Mouse (Mus musculus) hindlimb bud, embryonic 11.5 days (tissue): ENCODE data around the gene Rap1gap.

ENCODE experiments used
- DNase-seq: peaks from one replicate; pipeline ENCODE4 v3.0.0-alpha.2; 2012; ENCODE audit warnings: low read depth, low spot score; ENCODE audit errors: extremely low spot score

Gene Rap1gap

DNA sequence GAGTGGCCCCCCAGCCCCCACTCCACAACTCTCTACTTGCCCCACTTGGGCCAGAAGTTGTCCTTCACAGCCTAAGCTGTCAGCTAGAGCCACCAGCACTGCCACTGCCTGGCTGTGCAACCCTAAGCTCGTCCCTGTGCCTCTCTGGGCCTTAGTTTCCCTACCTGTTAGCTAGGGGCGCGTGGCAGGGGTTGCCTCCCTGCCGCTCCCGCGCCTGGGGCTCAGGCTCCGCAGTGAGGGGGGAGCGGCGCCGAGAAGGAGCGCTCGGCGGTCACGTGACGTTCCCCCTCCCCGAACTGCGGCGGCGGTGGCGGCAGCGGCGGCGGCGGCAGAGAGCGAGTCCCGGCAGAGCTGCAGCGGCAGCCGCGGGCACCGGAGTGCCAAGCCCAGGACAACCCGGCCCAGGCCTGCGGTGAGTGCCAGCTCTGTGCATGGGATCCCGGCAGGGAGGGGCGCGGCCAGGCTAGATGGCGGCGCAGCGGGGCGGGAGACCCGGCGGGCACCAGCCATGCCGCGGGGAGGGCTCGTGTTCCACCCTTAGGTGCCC, at the start of gene Rap1gap:
Rap1gap (plus strand) TSS at position 294 of the 547 bp plus-strand sequence.
- DNase-seq: no peak

DNA sequence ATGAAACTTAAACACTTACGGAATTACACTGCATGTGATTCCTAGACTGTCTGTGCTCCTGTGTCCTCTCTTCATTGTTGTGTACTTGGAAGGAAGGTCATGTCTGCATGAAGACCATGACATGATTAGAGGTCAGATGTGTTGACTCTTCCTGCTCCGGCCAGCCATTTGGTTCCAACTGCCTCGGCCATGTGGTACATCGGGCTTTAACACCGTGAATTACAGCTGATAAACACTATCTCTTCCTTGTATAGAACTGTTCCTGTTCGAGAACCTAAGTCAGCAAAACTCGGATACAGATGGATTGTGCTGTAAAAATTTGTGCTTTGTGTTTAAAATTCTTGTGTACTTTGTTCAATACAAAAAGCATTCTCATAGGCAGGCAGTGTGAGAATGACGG, 41.7 kb upstream of the Rap1gap start:
- DNase-seq: no peak

DNA sequence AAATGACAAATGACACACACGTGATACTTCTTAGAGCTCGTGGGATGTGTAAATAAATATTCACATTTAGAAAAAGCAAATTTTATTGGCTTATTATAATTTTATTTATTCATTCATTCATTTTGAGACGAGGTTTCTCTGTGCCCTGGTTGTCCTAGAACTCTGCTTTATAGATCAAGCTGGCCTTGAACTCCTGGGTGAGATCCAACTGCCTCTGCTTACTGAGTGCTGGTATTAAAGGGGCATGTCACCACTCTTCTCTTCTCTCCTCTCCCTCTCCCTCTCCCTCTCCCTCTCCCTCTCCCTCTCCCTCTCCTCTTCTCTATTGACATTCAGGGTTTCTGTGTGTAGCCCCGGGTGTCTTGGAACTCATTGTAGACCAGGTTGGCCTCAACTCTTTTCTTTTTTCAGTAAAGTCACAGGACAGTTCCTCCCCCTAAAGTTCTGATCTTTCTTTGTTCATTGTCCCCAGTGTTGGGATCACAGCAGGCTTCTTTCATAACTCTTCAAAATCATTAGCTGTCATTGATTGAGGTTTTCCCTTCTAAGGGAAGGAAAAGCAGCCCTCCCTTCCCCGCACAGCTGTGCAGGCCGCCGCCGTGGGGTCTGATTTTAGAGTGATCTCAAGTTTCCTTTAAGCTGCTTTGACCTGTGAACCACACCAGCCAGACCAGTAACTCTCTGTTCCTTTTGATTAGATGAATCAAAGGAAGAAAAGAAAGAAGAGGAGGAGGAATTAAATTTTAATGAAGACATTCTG, 36.9 kb upstream of the Rap1gap start:
- no peak for DNase-seq

DNA sequence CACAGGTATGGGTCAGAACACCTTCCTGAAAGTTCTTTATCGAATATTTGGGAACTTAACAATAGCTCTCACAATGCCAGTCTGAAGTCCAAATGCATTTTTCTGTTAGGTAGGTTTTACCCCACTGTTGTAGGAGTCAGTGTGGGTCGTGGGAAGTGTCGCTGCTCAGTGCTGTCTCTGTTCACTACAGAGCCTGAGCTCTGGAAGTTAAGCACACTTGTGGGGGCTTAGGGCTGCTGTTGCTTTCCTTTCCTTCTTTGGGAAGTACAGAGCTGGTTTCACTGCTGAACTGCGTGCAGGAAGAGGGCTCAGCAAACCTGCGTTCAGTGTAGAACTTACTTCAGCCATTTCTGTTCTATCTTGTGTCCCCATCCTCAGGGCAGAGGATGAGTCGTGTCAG, 36.1 kb upstream of the Rap1gap start:
- DNase-seq: no peak

DNA sequence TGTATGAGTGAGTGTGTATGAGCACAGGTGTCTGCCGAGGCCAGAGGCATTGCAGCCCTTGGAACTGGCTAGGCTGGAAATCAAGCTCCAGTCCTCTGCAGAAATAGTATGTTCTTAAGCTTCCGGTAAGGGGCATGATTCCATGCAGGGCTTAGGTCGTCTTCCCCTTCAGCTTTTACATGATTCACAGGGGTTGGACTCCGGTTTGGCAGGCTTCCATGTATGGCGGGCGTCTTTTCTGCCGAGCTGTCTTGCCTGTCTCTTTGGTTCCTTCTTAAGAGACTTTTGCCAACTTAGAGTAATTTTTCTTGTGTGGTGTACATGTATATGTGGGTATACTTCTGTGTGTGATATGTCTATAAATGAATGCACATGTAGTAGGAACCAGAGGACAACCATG, 35.2 kb upstream of the Rap1gap start:
- DNase-seq: no peak

DNA sequence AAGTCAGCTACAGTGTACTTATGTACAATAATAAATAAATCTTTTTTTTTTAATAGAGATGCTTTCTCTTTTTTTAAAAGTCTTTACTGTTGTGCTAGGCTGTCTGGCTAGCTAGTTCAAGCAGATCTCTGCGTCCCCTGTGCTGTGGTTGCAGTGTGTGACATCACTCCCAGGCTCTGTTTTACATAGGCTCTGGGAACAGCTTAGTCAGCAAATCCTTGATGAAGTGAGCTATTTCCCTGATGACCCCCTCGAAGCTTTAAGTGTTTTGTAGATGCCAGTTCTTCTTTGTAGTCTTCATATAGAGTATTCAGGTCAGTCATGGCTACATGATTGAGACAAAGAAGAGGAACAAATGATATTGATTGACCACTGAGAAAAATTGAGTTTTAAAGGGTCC, 34.4 kb upstream of the Rap1gap start:
- DNase-seq: no peak

DNA sequence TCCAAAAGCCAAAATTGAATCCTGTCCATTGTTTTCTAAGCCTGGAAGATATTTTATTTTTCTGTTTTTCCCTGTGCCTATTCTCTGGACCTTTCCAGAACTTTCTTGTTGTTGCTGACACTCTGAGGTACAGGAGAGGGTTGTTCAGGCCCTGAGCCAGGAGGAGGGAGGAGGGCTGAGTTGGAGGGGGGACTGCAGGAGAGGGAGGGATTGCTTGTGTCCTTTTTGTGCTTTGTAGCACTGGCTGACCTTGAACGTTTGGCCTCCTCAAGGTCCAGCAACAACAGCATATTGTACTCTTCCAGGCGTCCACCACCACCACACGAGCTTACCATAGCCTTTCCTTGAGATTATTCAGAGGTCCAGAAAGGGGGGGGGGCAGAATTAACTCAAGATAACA, 32.9 kb upstream of the Rap1gap start:
- DNase-seq: no peak

DNA sequence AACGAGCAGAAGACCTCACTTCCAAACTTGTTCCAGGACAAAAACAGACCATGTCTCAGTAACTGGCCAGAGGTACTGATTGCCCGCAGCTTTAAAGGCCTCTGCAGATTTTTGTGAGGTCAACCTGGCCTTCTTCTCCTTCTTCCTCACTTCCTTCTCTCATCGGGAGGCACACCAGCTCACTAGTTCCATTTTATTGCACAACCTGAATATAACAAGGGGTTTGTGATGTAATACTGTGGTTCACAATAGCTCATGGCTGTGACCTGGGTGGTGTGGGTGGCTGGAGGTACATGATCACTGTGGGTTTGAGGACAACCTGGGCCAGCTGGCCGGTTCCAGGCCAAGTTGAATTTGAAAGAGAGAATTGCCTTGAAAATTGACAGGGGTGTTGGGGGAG, 31.1 kb upstream of the Rap1gap start:
- no peak for DNase-seq

DNA sequence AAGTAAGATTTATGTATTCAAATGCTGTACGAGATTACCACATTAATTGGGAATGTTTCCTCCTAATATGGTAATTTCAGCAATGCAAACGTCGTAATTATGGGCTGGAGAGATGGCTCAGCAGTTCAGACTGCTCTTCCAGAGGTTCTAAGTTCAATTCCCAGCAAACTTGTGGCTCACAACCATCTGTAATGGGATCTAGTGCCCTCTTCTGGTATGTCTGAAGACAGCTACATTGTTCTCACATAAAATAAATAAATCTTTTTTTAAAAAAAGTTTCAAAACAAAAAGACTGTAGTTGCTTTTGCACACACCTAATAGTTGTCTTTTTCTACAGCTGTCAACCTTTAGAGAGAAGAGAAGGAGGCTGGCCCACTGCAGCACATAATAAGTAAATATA, 27.9 kb upstream of the Rap1gap start:
- no peak for DNase-seq

DNA sequence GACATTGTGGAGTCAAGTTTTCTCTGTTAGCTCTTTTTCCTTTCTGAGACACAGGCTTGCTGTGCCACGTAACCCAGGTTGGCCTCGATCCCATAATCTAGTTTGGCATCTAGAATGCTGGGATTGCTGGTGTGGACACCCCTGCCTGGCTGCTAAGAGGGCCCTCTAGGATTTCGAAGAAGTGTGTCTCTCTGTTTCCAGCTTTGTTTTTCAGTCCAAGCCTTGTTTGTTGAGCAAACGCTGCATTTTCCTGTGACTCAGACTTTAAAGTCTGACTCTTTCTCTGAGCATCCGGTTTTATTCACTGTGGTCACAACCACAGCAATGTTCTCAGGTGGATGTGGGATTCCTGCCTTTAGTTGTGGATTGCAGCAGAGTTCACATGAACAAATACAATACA, 23.0 kb upstream of the Rap1gap start:
- DNase-seq: no peak

DNA sequence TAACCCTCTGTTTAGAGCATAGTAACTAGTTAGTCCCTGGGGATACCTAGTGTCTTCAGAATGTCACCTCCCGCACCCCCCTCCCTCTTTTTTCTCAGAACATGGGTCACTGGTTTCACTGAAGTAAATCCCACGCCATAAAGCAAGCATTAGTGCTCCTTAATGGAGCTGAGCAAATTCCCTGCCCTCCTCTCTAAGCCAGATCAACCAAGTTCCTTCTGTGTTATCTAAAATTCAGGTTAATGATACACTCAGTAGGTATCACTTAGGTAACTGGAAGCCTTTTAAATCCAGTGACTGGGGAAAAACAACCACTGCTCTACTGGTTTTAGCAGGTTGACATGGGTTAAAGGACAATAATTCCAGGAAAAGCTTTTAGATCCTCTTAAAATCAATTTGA, 22.4 kb upstream of the Rap1gap start:
- DNase-seq: no peak

DNA sequence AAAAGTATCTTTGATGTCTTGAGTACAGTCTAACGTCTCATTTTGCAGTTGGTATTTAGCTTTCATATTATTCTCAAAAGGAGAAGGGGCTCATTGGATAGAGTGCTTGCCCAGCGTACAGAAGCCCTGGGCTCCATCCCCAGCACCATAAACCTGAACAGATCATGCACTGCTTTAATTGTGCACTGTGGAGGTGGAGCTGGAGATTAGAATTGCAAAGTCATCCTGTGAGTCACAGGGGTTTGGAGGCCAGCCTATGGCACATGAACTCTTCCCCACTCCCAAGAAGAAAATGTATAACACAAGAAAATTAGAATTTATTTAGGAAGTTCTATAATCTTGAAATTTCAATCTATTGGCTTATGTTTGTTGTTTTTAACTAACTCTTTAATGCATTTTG, 21.1 kb upstream of the Rap1gap start:
- DNase-seq: no peak

DNA sequence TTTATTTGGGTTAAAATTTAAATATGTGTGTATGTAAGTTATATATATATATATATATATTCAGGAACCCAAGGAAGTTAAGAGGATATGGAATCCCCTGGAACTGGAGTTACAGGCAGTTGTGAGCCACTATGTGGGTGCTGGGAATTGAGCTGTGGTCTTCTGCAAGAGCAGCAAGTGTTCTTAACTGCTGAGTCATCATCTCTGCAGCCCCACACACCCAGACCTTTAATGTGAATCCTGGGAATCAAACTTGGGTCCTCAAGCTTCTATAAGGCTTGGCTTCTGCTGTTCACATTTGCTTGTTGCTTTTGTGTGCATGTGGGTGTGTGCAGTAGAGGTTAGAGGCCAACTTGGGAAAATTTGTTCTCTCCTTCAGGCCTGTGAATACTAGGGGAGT, 18.3 kb upstream of the Rap1gap start:
- no peak for DNase-seq

DNA sequence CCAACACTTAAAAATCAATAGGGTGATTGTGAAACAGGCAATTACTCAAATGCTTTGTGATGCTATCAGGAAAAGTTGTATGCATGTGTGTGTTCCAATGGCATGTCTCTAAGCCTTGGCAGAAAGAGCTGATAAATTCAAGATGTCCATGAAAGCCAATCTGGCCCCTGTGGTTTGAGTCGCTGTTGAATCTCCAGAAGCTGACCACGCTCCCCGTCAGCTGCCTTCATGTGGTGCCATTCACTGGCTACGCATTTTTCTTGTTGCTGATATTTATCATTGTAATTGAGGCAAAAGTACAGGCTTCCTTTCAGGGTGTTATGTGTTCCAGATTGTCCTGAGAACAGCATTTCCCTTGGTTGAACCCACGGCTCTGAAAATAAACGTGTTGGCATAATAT, 16.9 kb upstream of the Rap1gap start:
- no peak for DNase-seq

DNA sequence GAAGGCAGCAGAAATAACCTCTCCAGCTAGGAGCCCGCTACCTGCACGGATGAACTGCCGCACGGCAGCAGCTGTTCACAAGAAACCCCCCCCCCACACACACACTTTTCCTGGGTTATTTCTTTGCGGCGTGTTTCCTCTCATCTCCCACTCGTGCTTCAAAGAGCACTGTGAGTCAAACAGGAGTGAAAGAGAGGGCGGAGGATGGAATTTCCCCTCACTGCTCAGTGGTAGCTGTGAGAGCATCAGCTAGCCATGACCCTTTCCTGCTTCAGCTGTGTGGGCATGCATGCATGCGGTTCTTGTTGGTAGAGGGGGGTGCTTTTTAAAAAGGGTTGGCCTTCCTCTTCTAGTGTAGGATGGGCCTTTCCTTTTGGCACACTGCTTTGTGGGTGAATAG, 16.3 kb upstream of the Rap1gap start:
- DNase-seq: no peak

DNA sequence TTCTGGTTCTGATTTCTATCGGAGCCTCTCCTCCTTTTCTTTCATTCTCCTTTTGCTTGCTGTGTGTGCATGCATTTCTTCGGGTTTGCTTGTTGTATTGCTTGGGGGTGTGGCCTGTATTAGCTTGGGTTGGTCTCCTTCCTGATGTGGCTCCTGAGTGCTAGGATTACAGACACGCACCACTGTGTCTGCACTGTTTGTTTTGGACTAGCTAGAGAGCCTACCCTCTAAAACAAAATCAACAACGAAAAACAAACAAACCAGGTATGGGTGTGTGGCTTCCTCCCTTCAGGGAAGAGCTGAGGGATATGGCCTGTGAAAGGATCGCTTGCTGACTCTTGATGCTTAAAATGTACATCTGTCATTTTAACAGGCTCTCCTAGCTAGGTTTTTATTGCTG, 13.6 kb upstream of the Rap1gap start:
- DNase-seq: no peak

DNA sequence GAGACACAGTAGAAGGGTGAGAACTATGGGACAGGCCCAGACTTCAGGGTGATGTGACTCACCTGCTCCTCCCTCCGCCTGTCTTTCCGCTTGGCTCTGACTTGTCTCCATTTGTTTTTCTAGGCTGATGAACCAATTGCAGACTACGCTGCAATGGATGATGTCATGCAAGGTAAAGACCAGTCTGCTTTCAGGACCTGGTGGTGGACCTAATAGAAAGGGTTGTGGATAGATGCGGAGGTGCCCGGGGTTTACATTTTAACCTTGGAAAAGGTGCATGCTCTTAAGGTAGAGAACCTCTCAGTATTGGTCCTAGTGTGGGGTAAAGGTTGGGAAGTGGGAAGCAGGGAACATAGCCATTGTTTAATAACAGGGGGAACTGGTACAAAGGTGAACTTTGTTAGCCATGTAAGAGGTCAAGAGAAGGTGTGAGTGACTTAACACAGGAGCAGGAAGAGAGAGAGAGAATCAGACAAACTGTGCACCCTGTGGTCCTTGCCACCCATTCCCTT, 11.6 kb upstream of the Rap1gap start:
- no peak for DNase-seq

DNA sequence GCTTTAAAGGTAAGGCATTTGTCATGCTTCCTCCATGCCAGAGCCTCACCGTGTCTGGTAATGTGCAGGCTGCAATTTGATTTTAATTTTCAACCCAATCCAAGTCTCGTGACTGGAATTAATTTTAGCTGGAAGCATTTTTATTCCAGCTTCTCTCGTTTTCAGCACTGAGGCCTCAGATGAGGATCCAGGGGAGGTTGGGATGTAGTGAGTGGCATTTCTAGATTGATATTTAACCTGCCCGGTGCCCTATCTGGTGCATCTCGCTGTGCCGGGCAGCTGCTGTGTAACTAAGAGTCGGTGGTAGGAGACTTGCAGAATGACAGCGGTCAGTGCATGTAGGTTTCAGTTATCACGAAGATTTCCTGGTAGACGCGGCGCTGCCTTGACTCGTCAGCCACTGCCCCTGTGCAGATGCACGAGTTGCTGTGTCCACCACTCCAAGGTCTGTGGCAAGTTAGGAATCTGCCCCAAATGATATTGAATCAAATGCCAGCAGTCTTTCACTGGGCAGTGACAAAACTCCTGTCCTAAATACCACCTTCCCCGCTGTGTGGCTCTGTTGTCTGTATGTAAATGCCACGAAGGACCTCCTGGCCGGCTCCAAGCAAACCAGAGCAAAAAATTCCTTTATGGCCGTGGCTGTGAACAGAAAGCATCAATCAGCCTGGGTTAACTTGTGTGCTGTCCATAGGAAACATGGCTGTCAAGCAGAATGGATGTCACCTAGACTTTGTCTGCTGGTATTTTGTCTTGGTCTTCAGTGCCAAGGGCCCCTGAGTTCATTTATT, 9.1 kb upstream of the Rap1gap start:
- DNase-seq: no peak

DNA sequence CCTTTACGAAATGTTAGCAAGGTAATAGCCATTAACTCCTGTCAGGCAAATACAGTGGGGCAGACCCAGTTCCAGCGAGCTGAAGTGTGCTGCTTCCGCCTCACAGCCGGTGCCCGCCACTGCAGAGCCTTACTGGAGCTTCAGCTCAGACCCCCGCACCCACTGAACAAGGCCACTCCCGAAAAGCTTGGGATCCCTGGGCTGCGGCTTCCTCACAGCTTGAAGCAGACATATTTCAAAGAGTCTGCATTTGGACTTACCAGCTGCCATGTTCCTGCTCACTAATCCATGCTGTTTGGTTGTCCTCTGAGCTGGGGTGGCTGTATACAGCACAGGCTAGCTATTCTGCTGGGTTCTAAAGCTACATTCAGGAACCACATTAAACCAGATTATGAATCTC, 6.9 kb upstream of the Rap1gap start:
- no peak for DNase-seq

DNA sequence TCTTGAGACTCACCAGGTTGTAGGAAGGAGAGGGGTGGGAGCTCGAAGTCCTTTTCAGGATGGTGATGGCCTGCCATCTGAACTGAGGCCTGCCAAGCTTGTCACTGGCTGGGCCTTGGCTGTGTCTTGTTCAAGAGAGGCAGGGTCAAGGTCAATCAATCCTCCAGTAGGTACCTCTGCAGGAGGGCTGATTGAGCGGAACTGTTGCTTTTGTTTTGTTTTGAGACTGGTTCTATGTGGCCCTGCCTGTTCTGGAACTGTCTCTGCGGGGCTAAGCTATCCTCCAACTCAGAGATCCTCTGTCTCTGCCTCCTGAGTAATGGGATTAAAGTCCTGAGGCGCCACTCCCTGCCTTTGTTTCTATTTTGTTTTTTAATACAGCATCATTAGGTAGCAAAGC, 5.0 kb upstream of the Rap1gap start:
- no peak for DNase-seq

DNA sequence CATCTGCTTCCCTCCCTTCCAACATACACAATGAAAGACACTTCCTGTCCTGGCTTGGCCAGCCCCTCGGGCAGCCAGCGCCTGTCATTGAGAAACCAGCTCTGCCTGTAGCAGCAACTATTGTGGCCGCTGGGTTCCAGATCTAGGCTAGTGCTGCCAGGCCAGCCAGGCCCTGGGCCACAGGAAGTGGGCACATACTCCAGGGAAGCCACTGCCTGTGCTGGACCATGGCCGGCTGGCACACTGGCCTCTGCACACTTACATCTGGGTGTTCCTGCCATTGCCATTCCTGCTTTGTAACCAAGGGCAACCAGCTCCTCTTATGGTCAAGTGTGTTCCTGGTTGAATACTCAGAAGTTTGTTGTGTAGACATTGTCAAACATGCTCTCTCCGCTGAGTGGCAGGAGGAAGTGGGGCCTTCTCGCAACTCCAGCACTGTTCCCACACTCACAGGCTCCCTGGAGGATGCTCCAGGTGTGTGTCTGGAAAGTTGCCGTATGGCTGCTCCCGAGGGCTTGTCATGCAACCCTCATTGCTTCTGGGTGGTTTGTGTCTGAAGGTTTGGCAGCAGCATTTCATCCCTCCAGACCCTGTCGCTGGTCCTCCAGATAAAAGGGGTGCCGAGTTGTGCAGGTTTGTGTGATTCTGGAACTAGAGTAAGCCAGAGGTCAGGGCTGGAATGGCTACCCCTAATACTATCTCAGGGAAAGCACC, 4.0 kb upstream of the Rap1gap start:
- DNase-seq: no peak

DNA sequence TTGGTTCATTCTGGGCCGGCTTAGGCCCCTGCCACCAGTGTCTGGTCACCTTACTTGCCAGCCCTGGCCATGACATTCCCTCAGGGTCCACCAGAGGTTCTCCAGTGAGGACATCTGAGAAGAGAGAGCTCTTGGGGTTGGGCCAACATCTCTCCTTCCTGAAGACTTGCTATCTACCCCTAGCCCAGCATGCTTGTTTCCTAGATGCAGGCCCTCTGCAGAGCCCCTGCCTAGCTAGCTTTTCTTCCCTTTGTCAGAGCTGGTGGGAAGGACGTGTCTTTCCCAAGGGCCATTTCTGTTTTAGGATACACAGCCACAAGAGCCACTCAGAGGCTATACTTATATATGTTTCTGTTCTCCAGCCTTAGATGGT, 3.5 kb upstream of the Rap1gap start:
- no peak for DNase-seq
